ENCODE assay signal across 9 mouse cellular contexts in genomic region chr5:97081481-97081880, GRCm38 (mm10). TPM values are rescaled to one million over a fixed set of nuclear protein-coding genes. Genes with fewer than 3 reads are reported as not detected.
DNase-seq lines count a peak whose midpoint lies in the region; ATAC-seq lines count a peak whose summit lies in the region.
"Had no signal": no experiment of that assay in that cellular context is flagged by ENCODE, and none has a peak within 500 bp of the region (broad histone marks: within the 10 kb centered on the region; RNA-seq: fewer than 3 reads in every experiment).

No protein-coding gene starts in this region.

- no peak overlapping the region for H3K4me2 ChIP-seq in embryonic facial prominence, embryonic 14.5 days (ENCODE audit: low read depth, low read length)
- no peak overlapping the region for H3K4me2 ChIP-seq in midbrain, embryonic 11.5 days
- no peak overlapping the region for H3K4me2 ChIP-seq in midbrain, embryonic 16.5 days (ENCODE audit: low read length)
- H3K4me2 ChIP-seq: neural tube, embryonic 12.5 days had no signal

- H3K9ac ChIP-seq in embryonic facial prominence, embryonic 14.5 days (ENCODE audit: low read depth, low read length) = no peak overlapping the region
- no peak overlapping the region for H3K9ac ChIP-seq in midbrain, embryonic 11.5 days (ENCODE audit: low read length)
- no peak overlapping the region for H3K9ac ChIP-seq in midbrain, embryonic 16.5 days (ENCODE audit: low read depth, low read length)
- H3K9ac ChIP-seq: neural tube, embryonic 12.5 days had no signal

- no peaks in the 10 kb centered on the region for H3K9me3 ChIP-seq in embryonic facial prominence, embryonic 14.5 days (ENCODE audit: control insufficient read depth, low read length)
- no peaks in the 10 kb centered on the region for H3K9me3 ChIP-seq in embryonic facial prominence, embryonic 10.5 days
- H3K9me3 ChIP-seq in midbrain, embryonic 11.5 days (ENCODE audit: control insufficient read depth, low read length) = no peaks in the 10 kb centered on the region
- no peaks in the 10 kb centered on the region for H3K9me3 ChIP-seq in midbrain, embryonic 16.5 days (replicated peaks; ENCODE audit: control insufficient read depth, low read length, poor library complexity, severe bottlenecking)
- no peaks in the 10 kb centered on the region for H3K9me3 ChIP-seq in forebrain, embryonic 10.5 days
- H3K9me3 ChIP-seq: neural tube, embryonic 12.5 days had no signal

- H3K4me1 ChIP-seq in embryonic facial prominence, embryonic 14.5 days (ENCODE audit: control insufficient read depth, insufficient read depth, low read length) = no peaks in the 10 kb centered on the region
- H3K4me1 ChIP-seq in embryonic facial prominence, embryonic 10.5 days = no peaks in the 10 kb centered on the region; the same call in 1 of the 2 replicates
- no peaks in the 10 kb centered on the region for H3K4me1 ChIP-seq in midbrain, embryonic 11.5 days (ENCODE audit: control insufficient read depth, insufficient read depth, low read length)
- H3K4me1 ChIP-seq in midbrain, embryonic 16.5 days (ENCODE audit: control insufficient read depth, insufficient read depth, low read length) = 0 out of 2 replicates have a peak, but pooled peaks cover 2% of the 10 kb centered on the region
- peaks cover 16% of the 10 kb centered on the region for H3K4me1 ChIP-seq in forebrain, embryonic 10.5 days
- H3K4me1 ChIP-seq: neural tube, embryonic 12.5 days had no signal

- 0 out of 2 replicates have a peak, but pooled peaks cover 10% of the 10 kb centered on the region for H3K36me3 ChIP-seq in embryonic facial prominence, embryonic 14.5 days (ENCODE audit: control insufficient read depth, insufficient read depth, low read length)
- peaks cover 31% of the 10 kb centered on the region for H3K36me3 ChIP-seq in embryonic facial prominence, embryonic 10.5 days (replicated peaks)
- H3K36me3 ChIP-seq in midbrain, embryonic 11.5 days (ENCODE audit: control insufficient read depth, insufficient read depth, low read length) = peaks cover 2% of the 10 kb centered on the region; the same call in 1 of the 2 replicates
- H3K36me3 ChIP-seq in midbrain, embryonic 16.5 days (ENCODE audit: control insufficient read depth, insufficient read depth, low read length) = peaks cover 12% of the 10 kb centered on the region; the same call in 1 of the 2 replicates
- peaks cover 23% of the 10 kb centered on the region for H3K36me3 ChIP-seq in forebrain, embryonic 10.5 days (replicated peaks)

- DNase-seq in embryonic facial prominence, embryonic 14.5 days (ENCODE audit: low spot score) = peak; percentile 37
- DNase-seq in embryonic facial prominence, embryonic 10.5 days (ENCODE audit: low spot score) = no peak
- DNase-seq in midbrain, embryonic 11.5 days (ENCODE audit: low spot score, missing footprints) = no peak
- DNase-seq in lung, postnatal 10 days = peak; percentile 21
- no peak for DNase-seq in c-Kit-positive CD71-positive TER-119-positive erythroid progenitor cells, embryonic 14.5 days (ENCODE audit: low spot score)
- no peak for DNase-seq in forebrain, embryonic 10.5 days (ENCODE audit: extremely low spot score, low spot score)

- no peak overlapping the region for H3K4me3 ChIP-seq in embryonic facial prominence, embryonic 14.5 days (ENCODE audit: low read depth, low read length)
- H3K4me3 ChIP-seq in embryonic facial prominence, embryonic 10.5 days = no peak overlapping the region
- no peak overlapping the region for H3K4me3 ChIP-seq in midbrain, embryonic 11.5 days (ENCODE audit: low read depth, low read length)
- no peak overlapping the region for H3K4me3 ChIP-seq in midbrain, embryonic 16.5 days (ENCODE audit: low read depth, low read length)
- no peak overlapping the region for H3K4me3 ChIP-seq in forebrain, embryonic 10.5 days
- H3K4me3 ChIP-seq: neural tube, embryonic 12.5 days had no signal

- no peak overlapping the region for H3K27ac ChIP-seq in embryonic facial prominence, embryonic 14.5 days (replicated peaks; ENCODE audit: low read depth, low read length)
- no peak overlapping the region for H3K27ac ChIP-seq in embryonic facial prominence, embryonic 10.5 days (replicated peaks)
- H3K27ac ChIP-seq in midbrain, embryonic 11.5 days (ENCODE audit: low read depth, low read length) = no peak overlapping the region
- no peak overlapping the region for H3K27ac ChIP-seq in midbrain, embryonic 16.5 days (ENCODE audit: low read length)
- no peak overlapping the region for H3K27ac ChIP-seq in forebrain, embryonic 10.5 days
- H3K27ac ChIP-seq: neural tube, embryonic 12.5 days had no signal

- WGBS in embryonic facial prominence, embryonic 14.5 days = 67% methylated on average over 3 of the region's 3 CpGs
- WGBS in embryonic facial prominence, embryonic 10.5 days = 80% methylated on average over 3 of the region's 3 CpGs
- 83% methylated on average over 3 of the region's 3 CpGs for WGBS in midbrain, embryonic 11.5 days
- WGBS in midbrain, embryonic 16.5 days = 62% methylated on average over 3 of the region's 3 CpGs
- 80% methylated on average over 3 of the region's 3 CpGs for WGBS in forebrain, embryonic 10.5 days

- no peaks in the 10 kb centered on the region for H3K27me3 ChIP-seq in embryonic facial prominence, embryonic 14.5 days (replicated peaks; ENCODE audit: control insufficient read depth, insufficient read depth, low read length)
- no peaks in the 10 kb centered on the region for H3K27me3 ChIP-seq in embryonic facial prominence, embryonic 10.5 days (replicated peaks; ENCODE audit: low read depth, poor library complexity, severe bottlenecking)
- H3K27me3 ChIP-seq in midbrain, embryonic 11.5 days (ENCODE audit: control insufficient read depth, insufficient read depth, low read length) = no peaks in the 10 kb centered on the region
- no peaks in the 10 kb centered on the region for H3K27me3 ChIP-seq in midbrain, embryonic 16.5 days (ENCODE audit: control insufficient read depth, insufficient read depth, low read depth, low read length)
- no peaks in the 10 kb centered on the region for H3K27me3 ChIP-seq in forebrain, embryonic 10.5 days (ENCODE audit: poor library complexity, severe bottlenecking)
- H3K27me3 ChIP-seq: neural tube, embryonic 12.5 days had no signal

- ATAC-seq in embryonic facial prominence, embryonic 14.5 days (ENCODE audit: low read depth) = 0 out of 2 replicates have a peak, but pooled peaks have one; percentile 47
- ATAC-seq in midbrain, embryonic 11.5 days (ENCODE audit: low FRiP score) = 0 out of 2 replicates have a peak, but pooled peaks have one; percentile 52
- ATAC-seq in midbrain, embryonic 16.5 days = no peak
- peak; percentile 94 for ATAC-seq in frontal cortex, adult (ENCODE audit: low TSS enrichment)

RNA-seq across cellular contexts. Expression of gene Paqr3, which starts 29.9 kb away (rescaled TPM):
- 3.5 and 3.9 TPM in 2 replicates for polyA plus RNA-seq in embryonic facial prominence, embryonic 14.5 days (2014; fragmentation: Nextera tagmentation; extraction: Ambion mirVana)
- 7.7 and 8.7 TPM in 2 replicates for polyA plus RNA-seq in embryonic facial prominence, embryonic 10.5 days (2016; fragmentation: Nextera tagmentation; extraction: Ambion mirVana)
- 10.3 and 13.3 TPM in 2 replicates for polyA plus RNA-seq in midbrain, embryonic 11.5 days (2014; fragmentation: Nextera tagmentation; extraction: Ambion mirVana)
- 17.6 and 21.4 TPM in 2 replicates for polyA plus RNA-seq in midbrain, embryonic 16.5 days (2015; fragmentation: Nextera tagmentation; extraction: Ambion mirVana)
- polyA plus RNA-seq in forebrain, embryonic 10.5 days (2016; fragmentation: Nextera tagmentation; extraction: Ambion mirVana) = 7.0 and 7.9 TPM in 2 replicates

Comparison
In these comparisons a context has a peak if more than half of its experiments do, and no peak if none do; other contexts are left out.
1. DNase-seq: peak in embryonic facial prominence, embryonic 14.5 days (single experiment) and lung, postnatal 10 days (single experiment); none in embryonic facial prominence, embryonic 10.5 days (single experiment), midbrain, embryonic 11.5 days (single experiment), c-Kit-positive CD71-positive TER-119-positive erythroid progenitor cells, embryonic 14.5 days (single experiment) and forebrain, embryonic 10.5 days (single experiment).